Mouse (Mus musculus): ENCODE measurements at regions not wholly inside any gene's neighbourhood (a gene's known extent, or its start where the extent isn't known, plus 50 kb on each side); places are given as distances from the start of the nearest gene placed in this dataset.

- H3K9me3 ChIP-seq (replicated peaks; ENCODE audit: low read length): peaks cover 3% of the 10 kb centered on the region
- TF ChIP-seq GABPA (IDR thresholded peaks at IDR 0.05; ENCODE audit: insufficient replicate concordance, low read depth, low read length): no peak
- TF ChIP-seq NRF1 (IDR thresholded peaks at IDR 0.05; ENCODE audit: low read depth, low read length): no peak
- TF ChIP-seq HCFC1 (IDR thresholded peaks at IDR 0.05; ENCODE audit: low read depth, low read length): no peak
- no peak for TF ChIP-seq SMC3 (IDR thresholded peaks at IDR 0.05; ENCODE audit: low read depth, low read length)
- no peak for TF ChIP-seq CTCF (conservative IDR thresholded peaks at IDR 0.05 in 1 of 2, IDR thresholded peaks at IDR 0.05 in 1 of 2; ENCODE audit: low read depth in 2 of 2, low read length in 2 of 2)
- no peak for TF ChIP-seq ELF1 (IDR thresholded peaks at IDR 0.05; ENCODE audit: low read depth, low read length)
- TF ChIP-seq JUND (conservative IDR thresholded peaks at IDR 0.05; ENCODE audit: low read depth, low read length): no peak
- TF ChIP-seq IRF4 (IDR thresholded peaks at IDR 0.05; ENCODE audit: low read depth, low read length): no peak
- TF ChIP-seq TCF12 (IDR thresholded peaks at IDR 0.05; ENCODE audit: low read depth, low read length): no peak
- TF ChIP-seq ZMIZ1 (IDR thresholded peaks at IDR 0.05; ENCODE audit: low read depth, low read length): no peak
- no peak for TF ChIP-seq KAT2A (IDR thresholded peaks at IDR 0.05; ENCODE audit: insufficient replicate concordance, low read length)
- TF ChIP-seq SIN3A (IDR thresholded peaks at IDR 0.05; ENCODE audit: low read length): no peak
- no peak for TF ChIP-seq RAD21 (IDR thresholded peaks at IDR 0.05; ENCODE audit: low read depth, low read length)
- TF ChIP-seq MYC (IDR thresholded peaks at IDR 0.05; ENCODE audit: low read depth, low read length): no peak
- no peak for TF ChIP-seq EP300 (IDR thresholded peaks at IDR 0.05; ENCODE audit: low read length)
- no peak for TF ChIP-seq ZNF384 (IDR thresholded peaks at IDR 0.05; ENCODE audit: low read depth, low read length)
- no peak for TF ChIP-seq RCOR1 (conservative IDR thresholded peaks at IDR 0.05; ENCODE audit: low read depth, low read length)
- TF ChIP-seq CHD2 (IDR thresholded peaks at IDR 0.05; ENCODE audit: low read length): no peak
- no peak for DNase-seq (ENCODE audit: extremely low read depth)
- H3K9ac ChIP-seq (ENCODE audit: insufficient read depth, low read depth): no peak overlapping the region
- no peak overlapping the region for H3K4me2 ChIP-seq (ENCODE audit: insufficient read depth, low read depth, poor library complexity, severe bottlenecking)
- no peaks in the 10 kb centered on the region; a peak in 1 of 4 replicates for H3K4me1 ChIP-seq (ENCODE audit: control insufficient read depth in 1 of 2, insufficient read depth in 2 of 2)
- H3K27me3 ChIP-seq (replicated peaks): peaks cover 80% of the 10 kb centered on the region
- in situ Hi-C loops (cut with MboI; ENCODE audit: low pct_ligation_motif_present, low pct_unique_long_range_greater_than_20kb, low sequenced_read_pairs): no loop called here
- no peak overlapping the region for H3K4me3 ChIP-seq (replicated peaks in 1 of 3; ENCODE audit: low read depth in 2 of 3, low read length in 2 of 3, poor library complexity in 1 of 3)
- H3K27ac ChIP-seq (ENCODE audit: insufficient read depth, low read depth): no peak overlapping the region
- dilution Hi-C loops (cut with MboI; ENCODE audit: extremely low pct_ligation_motif_present, extremely low pct_unique_long_range_greater_than_20kb, low sequenced_read_pairs): no loop called here
- no peaks in the 10 kb centered on the region for H3K36me3 ChIP-seq (replicated peaks in 1 of 2; ENCODE audit: control insufficient read depth in 1 of 2, insufficient read depth in 1 of 2, low read length in 1 of 2)
- H3K79me2 ChIP-seq (replicated peaks; ENCODE audit: control insufficient read depth, extremely low read depth, insufficient read depth, poor library complexity, severe bottlenecking): no peaks in the 10 kb centered on the region
Measured at GRCm38 (mm10) chr11:114481037-114481436, 187.3 kb upstream of the Rpl38 start.

- no peak overlapping the region for H3K4me3 ChIP-seq (replicated peaks in 1 of 3; ENCODE audit: low read depth in 2 of 3, low read length in 2 of 3, poor library complexity in 1 of 3)
- no peak for DNase-seq (ENCODE audit: extremely low read depth)
- H3K27me3 ChIP-seq (replicated peaks): peaks cover 77% of the 10 kb centered on the region
- no peaks in the 10 kb centered on the region for H3K36me3 ChIP-seq (replicated peaks in 1 of 2; ENCODE audit: control insufficient read depth in 1 of 2, insufficient read depth in 1 of 2, low read length in 1 of 2)
- H3K9me3 ChIP-seq (replicated peaks; ENCODE audit: low read length): no peaks in the 10 kb centered on the region
- H3K27ac ChIP-seq (ENCODE audit: insufficient read depth, low read depth): no peak overlapping the region
- in situ Hi-C loops (cut with MboI; ENCODE audit: low pct_ligation_motif_present, low pct_unique_long_range_greater_than_20kb, low sequenced_read_pairs) (no loop called here), dilution Hi-C loops (cut with MboI; ENCODE audit: extremely low pct_ligation_motif_present, extremely low pct_unique_long_range_greater_than_20kb, low sequenced_read_pairs) (no loop called here)
- no peaks in the 10 kb centered on the region for H3K79me2 ChIP-seq (replicated peaks; ENCODE audit: control insufficient read depth, extremely low read depth, insufficient read depth, poor library complexity, severe bottlenecking)
- TF ChIP-seq ZMIZ1 (IDR thresholded peaks at IDR 0.05; ENCODE audit: low read depth, low read length): no peak
- TF ChIP-seq RAD21 (IDR thresholded peaks at IDR 0.05; ENCODE audit: low read depth, low read length): no peak
- TF ChIP-seq GABPA (IDR thresholded peaks at IDR 0.05; ENCODE audit: insufficient replicate concordance, low read depth, low read length): no peak
- no peak for TF ChIP-seq PAX5 (IDR thresholded peaks at IDR 0.05; ENCODE audit: low read length)
- no peak for TF ChIP-seq E2F4 (IDR thresholded peaks at IDR 0.05; ENCODE audit: insufficient replicate concordance, low read depth, low read length)
- TF ChIP-seq USF1 (IDR thresholded peaks at IDR 0.05; ENCODE audit: low read depth, low read length): no peak
- no peak overlapping the region for H3K9ac ChIP-seq (ENCODE audit: insufficient read depth, low read depth)
- H3K4me1 ChIP-seq (ENCODE audit: control insufficient read depth in 1 of 2, insufficient read depth in 2 of 2): no peaks in the 10 kb centered on the region; a peak in 1 of 4 replicates
- H3K4me2 ChIP-seq (ENCODE audit: insufficient read depth, low read depth, poor library complexity, severe bottlenecking): no peak overlapping the region
Measured at GRCm38 (mm10) chr11:114480119-114480540, 188.2 kb upstream of the Rpl38 start.

All from CH12.LX (cell line).